Mouse (Mus musculus) olfactory bulb, adult 2 months (tissue): Measurements from ENCODE around the gene Rad51b. TPM values are rescaled to one million over a fixed set of nuclear protein-coding genes. Genes with fewer than 3 reads are reported as not detected.

ENCODE experiments used
- H3K27ac ChIP-seq: fragments of 200-500 bp; 2 replicates; pipeline ENCODE4 v1.5.1; 2012; ENCODE audit warnings: low read depth, low read length; ENCODE audit not compliant: insufficient read depth
- H3K4me1 ChIP-seq: fragments of 200-500 bp; 2 replicates; pipeline ENCODE4 v1.6.1; 2012; ENCODE audit warnings: low read length; ENCODE audit not compliant: control insufficient read depth, insufficient read depth
- H3K4me3 ChIP-seq: fragments of 200-500 bp; 2 replicates; pipeline ENCODE4 v1.5.1; 2012; ENCODE audit warnings: mild to moderate bottlenecking, low read depth, low read length, moderate library complexity; ENCODE audit not compliant: insufficient read depth
- CTCF ChIP-seq: fragments of 200-500 bp; IDR thresholded peaks from 2 replicates; pipeline ENCODE4 v1.5.1; 2012; ENCODE audit warnings: low read depth, mild to moderate bottlenecking, low read length, moderate library complexity; ENCODE audit not compliant: insufficient read depth
- POLR2A ChIP-seq: fragments of 200-500 bp; IDR thresholded peaks from 2 replicates; pipeline ENCODE4 v1.6.1; 2012; ENCODE audit warnings: mild to moderate bottlenecking, low read depth, low read length, moderate library complexity; ENCODE audit not compliant: insufficient read depth
- WGBS: fragments of 180-500 bp; shearing (Covaris S2); methylation state at CpG from one replicate; pipeline ENCODE4 v1.1.7; 2018; 5-methylcytosine and 5-hydroxymethylcytosine counted together
- polyA plus RNA-seq: library from polyadenylated mRNA; stranded (reverse); fragments of >200 nt; gene quantifications from 2 replicates; pipeline ENCODE4 v1.2.4, GENCODE M21; 2012; ENCODE audit warnings: low replicate concordance; ENCODE audit not compliant: missing spikeins, insufficient read depth, insufficient read length

Rad51b gene
- polyA plus RNA-seq, 1 experiment: not detected

GRCm38 (mm10) chr12:79776828-79777227 lies 479.7 kb downstream of the Rad51b start:
- H3K27ac ChIP-seq: no peak overlapping the region
- WGBS: 89% methylated on average over 5 of the region's 5 CpGs
- no peaks in the 10 kb centered on the region for H3K4me1 ChIP-seq
- H3K4me3 ChIP-seq: no peak overlapping the region
- TF ChIP-seq CTCF: no peak
- TF ChIP-seq POLR2A: no peak

- no peak overlapping the region for H3K4me3 ChIP-seq
- H3K27ac ChIP-seq: no peak overlapping the region
- no peaks in the 10 kb centered on the region for H3K4me1 ChIP-seq
- TF ChIP-seq CTCF (no peak), POLR2A (no peak)
- 81% methylated on average over 2 of the region's 2 CpGs for WGBS
Observed at GRCm38 (mm10) chr12:79780745-79781144, 483.7 kb downstream of the Rad51b start.

GRCm38 (mm10) chr12:79781788-79782187 lies 484.7 kb downstream of the Rad51b start:
- Histone ChIP-seq H3K4me1 (no peaks in the 10 kb centered on the region), H3K4me3 (no peak overlapping the region), H3K27ac (no peak overlapping the region)
- TF ChIP-seq POLR2A (no peak), CTCF (no peak)
- WGBS: 86% methylated on average over 5 of the region's 5 CpGs

- 98% methylated on average over 6 of the region's 6 CpGs for WGBS
- no peaks in the 10 kb centered on the region for H3K4me1 ChIP-seq
- no peak overlapping the region for H3K4me3 ChIP-seq
- TF ChIP-seq POLR2A (no peak), CTCF (no peak)
- H3K27ac ChIP-seq: no peak overlapping the region
Observed at GRCm38 (mm10) chr12:79782444-79783117, 485.5 kb downstream of the Rad51b start.

- 85% methylated on average over 7 of the region's 7 CpGs for WGBS
- Histone ChIP-seq H3K4me3 (no peak overlapping the region), H3K27ac (no peak overlapping the region), H3K4me1 (no peaks in the 10 kb centered on the region)
- TF ChIP-seq POLR2A (no peak), CTCF (no peak)
Observed at GRCm38 (mm10) chr12:79784159-79784558, 487.1 kb downstream of the Rad51b start.

GRCm38 (mm10) chr12:79785691-79786090 lies 488.6 kb downstream of the Rad51b start:
- Histone ChIP-seq H3K4me1 (no peaks in the 10 kb centered on the region), H3K27ac (no peak overlapping the region), H3K4me3 (no peak overlapping the region)
- no peak for TF ChIP-seq CTCF
- 97% methylated on average over 3 of the region's 3 CpGs for WGBS

- no peak overlapping the region for H3K27ac ChIP-seq
- H3K4me3 ChIP-seq: no peak overlapping the region
- TF ChIP-seq CTCF (no peak), POLR2A (no peak)
- WGBS: 94% methylated on average over 10 of the region's 10 CpGs
- no peaks in the 10 kb centered on the region for H3K4me1 ChIP-seq
Observed at GRCm38 (mm10) chr12:79787538-79787937, 490.5 kb downstream of the Rad51b start.

GRCm38 (mm10) chr12:79788340-79788739 lies 491.3 kb downstream of the Rad51b start:
- no peak for TF ChIP-seq CTCF
- no peak for TF ChIP-seq POLR2A
- Histone ChIP-seq H3K27ac (no peak overlapping the region), H3K4me3 (no peak overlapping the region), H3K4me1 (no peaks in the 10 kb centered on the region)
- WGBS: 97% methylated on average over 5 of the region's 5 CpGs

GRCm38 (mm10) chr12:79789481-79789880 lies 492.4 kb downstream of the Rad51b start:
- 90% methylated on average over 6 of the region's 6 CpGs for WGBS

More at GRCm38 (mm10) chr12:79789481-79789880, 492.4 kb downstream of the Rad51b start:
- no peak for TF ChIP-seq CTCF
- no peak for TF ChIP-seq POLR2A
- Histone ChIP-seq H3K27ac (no peak overlapping the region), H3K4me1 (no peaks in the 10 kb centered on the region), H3K4me3 (no peak overlapping the region)
